In the genomic region with DNA sequence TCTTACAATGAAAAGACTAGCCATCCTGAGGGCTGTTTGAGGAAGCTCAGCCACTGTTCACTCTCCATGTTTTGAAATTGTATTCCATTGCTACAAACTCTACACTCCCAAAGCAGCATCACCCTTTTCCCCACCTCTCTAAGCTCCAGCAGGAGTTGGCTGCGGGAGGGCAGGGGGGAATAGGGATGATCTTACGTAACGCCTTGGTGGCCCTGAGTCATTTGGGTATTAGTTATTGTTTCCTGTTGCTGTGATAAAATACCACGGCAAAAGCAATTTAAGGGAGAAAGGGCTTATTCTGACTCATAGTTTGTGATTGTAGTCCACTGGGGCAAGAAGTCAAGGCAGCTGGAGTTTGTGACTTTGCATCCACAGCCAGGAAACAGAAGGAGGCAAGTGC, we compare ENCODE assay signal across 15 mouse cellular contexts.
"Had no signal": no experiment of that assay in that cellular context is flagged by ENCODE, and none has a peak within 500 bp of the region (broad histone marks: within the 10 kb centered on the region; RNA-seq: fewer than 3 reads in every experiment).

No protein-coding gene starts in this region.

- H3K9ac ChIP-seq: lung, embryonic 14.5 days; midbrain, embryonic 13.5 days; midbrain, embryonic 15.5 days; neural tube, embryonic 12.5 days; stomach, embryonic 15.5 days had no signal

- DNase-seq: lung, adult 18-20 months; lung, embryonic 14.5 days; lung, postnatal 10 days; right cerebral cortex, postnatal 14 days; thymus, adult 2 months; thymus, postnatal 25 days; thymus, postnatal 4 days had no signal

- ATAC-seq: midbrain, embryonic 13.5 days; midbrain, embryonic 15.5 days had no signal

- H3K9me3 ChIP-seq: midbrain, embryonic 13.5 days; midbrain, embryonic 15.5 days; neural tube, embryonic 12.5 days; stomach, embryonic 15.5 days had no signal

- H3K4me2 ChIP-seq: lung, embryonic 14.5 days; midbrain, embryonic 11.5 days; midbrain, embryonic 13.5 days; midbrain, embryonic 15.5 days; neural tube, embryonic 12.5 days; stomach, embryonic 15.5 days had no signal

- H3K27me3 ChIP-seq: megakaryocyte, embryonic 14.5 days; midbrain, embryonic 15.5 days; neural tube, embryonic 12.5 days; stomach, embryonic 15.5 days had no signal

- H3K27ac ChIP-seq: macrophage; midbrain, embryonic 13.5 days; midbrain, embryonic 15.5 days; neural tube, embryonic 12.5 days; stomach, embryonic 15.5 days; stomach, postnatal 0 days had no signal

- H3K4me3 ChIP-seq: megakaryocyte, embryonic 14.5 days; midbrain, embryonic 13.5 days; midbrain, embryonic 15.5 days; neural tube, embryonic 12.5 days; stomach, embryonic 15.5 days had no signal

- H3K36me3 ChIP-seq: midbrain, embryonic 13.5 days; midbrain, embryonic 15.5 days; neural tube, embryonic 12.5 days; stomach, embryonic 15.5 days had no signal

- H3K4me1 ChIP-seq: megakaryocyte, embryonic 14.5 days; midbrain, embryonic 15.5 days; stomach, embryonic 15.5 days had no signal
